Mouse (Mus musculus) lung, embryonic 15.5 days (tissue): ENCODE data around the gene BC049715. TPM values are rescaled to one million over a fixed set of nuclear protein-coding genes. Genes with fewer than 3 reads are reported as not detected.

Experiments used
- ATAC-seq: fragments of 200-750 bp; cut with Nextera tagmentation; 2 replicates; pipeline ENCODE4 v1.8.0; 2017; ENCODE audit warnings: moderate number of reproducible peaks, borderline replicate concordance; ENCODE audit not compliant: low FRiP score, low TSS enrichment; ENCODE audit errors: extremely low read depth
- H3K27ac ChIP-seq: fragments of 300-500 bp; sonication (generic); 2 replicates; pipeline ENCODE4 v1.5.1; 2015; ENCODE audit warnings: moderate library complexity, mild to moderate bottlenecking, inconsistent platforms
- H3K27me3 ChIP-seq: fragments of 300-500 bp; sonication (generic); 2 replicates; pipeline ENCODE4 v1.6.1; 2015; ENCODE audit warnings: inconsistent platforms
- H3K36me3 ChIP-seq: fragments of 300-500 bp; sonication (generic); 2 replicates; pipeline ENCODE4 v1.6.1; 2015; ENCODE audit warnings: inconsistent platforms
- H3K4me1 ChIP-seq: fragments of 300-500 bp; sonication (generic); 2 replicates; pipeline ENCODE4 v1.6.1; 2015; ENCODE audit warnings: inconsistent platforms
- H3K4me2 ChIP-seq: fragments of 300-500 bp; sonication (generic); 2 replicates; pipeline ENCODE4 v1.6.1; 2015; ENCODE audit warnings: inconsistent platforms, mild to moderate bottlenecking, moderate library complexity
- H3K4me3 ChIP-seq: fragments of 300-500 bp; sonication (generic); 2 replicates; pipeline ENCODE4 v1.5.1; 2015; ENCODE audit warnings: mild to moderate bottlenecking, inconsistent platforms
- H3K9ac ChIP-seq: fragments of 300-500 bp; sonication (generic); 2 replicates; pipeline ENCODE4 v1.6.1; 2015; ENCODE audit warnings: inconsistent platforms
- H3K9me3 ChIP-seq: fragments of 300-500 bp; sonication (generic); 2 replicates; pipeline ENCODE4 v1.6.1; 2016; ENCODE audit warnings: inconsistent platforms
- WGBS: fragments of 180-500 bp; shearing (Covaris S2); methylation state at CpG from one replicate; pipeline ENCODE4 v1.1.7; 2015; 5-methylcytosine and 5-hydroxymethylcytosine counted together
- polyA plus RNA-seq: library from polyadenylated mRNA; unstranded; fragments of >200 nt; fragmentation: Nextera tagmentation; extraction: Ambion mirVana; gene quantifications from 2 replicates; pipeline ENCODE4 v1.2.1, GENCODE M21; 2015

BC049715 gene
- polyA plus RNA-seq, 1 experiment from 2014 or later: 2.1 TPM

DNA sequence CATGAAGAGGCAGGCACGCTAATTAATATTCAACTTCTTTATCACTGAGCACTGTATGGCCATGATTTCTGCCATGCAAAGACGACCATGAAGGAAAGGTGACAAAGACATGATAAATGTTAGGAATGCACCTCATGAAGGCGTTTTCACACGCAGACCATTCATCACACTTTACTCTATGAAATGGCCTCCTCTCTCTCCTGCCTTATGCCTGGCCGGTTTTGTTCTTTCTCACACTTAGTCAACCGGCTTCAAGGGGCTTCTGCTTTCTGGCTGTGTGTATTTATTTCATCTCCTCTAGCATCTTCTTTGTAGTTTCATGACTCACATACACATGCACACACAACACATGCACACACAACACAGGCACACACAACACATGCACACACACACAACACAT is 26.2 kb upstream of the BC049715 start:
- peaks cover 18% of the 10 kb centered on the region for H3K4me1 ChIP-seq
- no peak overlapping the region for H3K4me3 ChIP-seq
- WGBS: 63% methylated on average over 6 of the region's 6 CpGs
- no peaks in the 10 kb centered on the region for H3K27me3 ChIP-seq
- no peak overlapping the region for H3K27ac ChIP-seq
- no peak overlapping the region for H3K4me2 ChIP-seq
- H3K36me3 ChIP-seq: no peaks in the 10 kb centered on the region
- no peak overlapping the region for H3K9ac ChIP-seq
- ATAC-seq: no peak
- no peaks in the 10 kb centered on the region for H3K9me3 ChIP-seq

DNA sequence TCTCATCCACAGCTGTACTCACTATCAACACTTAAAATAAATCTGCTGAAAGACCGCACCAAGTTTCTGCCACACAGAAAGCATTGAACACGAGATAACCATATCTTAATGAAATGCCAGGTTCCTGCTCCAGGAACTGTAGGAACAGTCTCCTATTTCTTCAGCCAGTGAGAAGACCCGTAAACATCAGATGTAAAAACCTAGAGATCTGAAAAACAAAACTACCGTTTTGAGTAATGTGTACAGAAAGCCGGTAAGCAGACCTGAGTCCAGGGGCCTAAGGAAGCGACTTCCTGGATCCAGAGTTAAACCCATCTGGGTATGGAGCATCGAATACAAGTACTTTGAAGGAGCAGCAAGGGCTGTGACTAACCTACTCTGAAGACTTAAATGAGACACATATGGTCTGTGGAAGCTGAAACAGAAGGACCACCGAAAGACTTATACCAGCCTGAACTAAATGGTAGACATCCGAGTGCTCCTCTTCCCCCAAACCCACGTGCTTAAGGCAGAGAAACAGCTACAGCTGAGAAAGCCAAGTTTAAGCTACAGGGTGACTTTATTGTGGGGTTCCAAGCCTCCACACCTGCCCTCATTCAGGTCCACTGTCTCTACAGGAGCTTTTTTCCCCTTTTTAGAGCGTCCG is 24.2 kb upstream of the BC049715 start:
- H3K9me3 ChIP-seq: no peaks in the 10 kb centered on the region
- peak overlapping the region; percentile 100 for H3K27ac ChIP-seq
- no peak for ATAC-seq
- 9% methylated on average over 12 of the region's 12 CpGs for WGBS
- peak overlapping the region; percentile 85 for H3K4me2 ChIP-seq
- no peaks in the 10 kb centered on the region for H3K36me3 ChIP-seq
- peak overlapping the region; percentile 91 for H3K9ac ChIP-seq
- H3K4me3 ChIP-seq: peak overlapping the region; percentile 74
- no peaks in the 10 kb centered on the region for H3K27me3 ChIP-seq
- H3K4me1 ChIP-seq: peaks cover 27% of the 10 kb centered on the region

DNA sequence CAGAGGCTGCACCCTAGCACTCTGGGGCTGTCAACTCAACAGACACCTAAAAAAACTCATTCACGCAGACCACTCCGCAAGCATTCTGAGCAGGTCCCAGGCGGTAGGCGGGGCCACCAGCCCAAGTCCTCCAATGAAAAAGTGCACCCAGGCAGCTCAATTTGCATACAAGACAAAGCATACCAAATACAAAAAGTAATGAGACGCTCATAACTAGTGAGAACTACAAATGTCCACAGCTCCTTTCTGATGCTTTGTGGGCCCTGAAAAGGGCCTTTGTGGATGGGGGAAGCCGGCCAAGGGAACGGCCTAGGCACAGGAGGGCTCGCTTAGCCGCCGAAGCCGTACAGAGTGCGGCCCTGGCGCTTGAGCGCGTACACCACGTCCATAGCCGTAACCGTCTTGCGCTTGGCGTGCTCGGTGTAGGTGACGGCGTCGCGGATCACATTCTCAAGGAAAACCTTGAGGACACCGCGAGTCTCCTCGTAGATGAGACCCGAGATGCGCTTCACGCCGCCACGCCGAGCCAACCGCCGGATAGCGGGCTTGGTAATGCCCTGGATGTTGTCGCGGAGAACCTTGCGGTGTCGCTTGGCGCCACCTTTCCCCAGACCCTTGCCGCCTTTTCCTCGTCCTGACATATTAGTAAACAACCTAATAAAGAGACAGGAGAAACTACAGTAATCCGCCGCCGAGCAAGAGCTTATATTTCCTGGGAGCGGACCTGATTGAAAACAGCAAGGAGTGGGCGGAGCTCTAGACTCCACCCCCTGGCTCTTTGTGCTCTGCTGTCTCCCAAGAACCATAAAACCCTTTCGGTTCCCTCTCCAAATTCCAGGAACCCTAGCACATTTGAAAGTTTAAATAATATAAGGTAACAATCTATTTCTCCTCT is 23.4 kb upstream of the BC049715 start, which contains the start of gene Hist4h4:
Hist4h4 (minus strand) TSS at position 677 of the 895 bp plus-strand sequence.
- under 1% methylated on average over 50 of the region's 50 CpGs for WGBS
- Histone ChIP-seq H3K4me1 (peaks cover 27% of the 10 kb centered on the region), H3K9ac (peak within 1 kb of the TSS; percentile 91), H3K4me3 (peak within 1 kb of the TSS; percentile 74), H3K36me3 (no peaks in the 10 kb centered on the region), H3K4me2 (peak within 1 kb of the TSS; percentile 85), H3K27me3 (no peaks in the 10 kb centered on the region), H3K9me3 (no peaks in the 10 kb centered on the region), H3K27ac (peak within 1 kb of the TSS; percentile 100)
- ATAC-seq: peak; percentile 75

DNA sequence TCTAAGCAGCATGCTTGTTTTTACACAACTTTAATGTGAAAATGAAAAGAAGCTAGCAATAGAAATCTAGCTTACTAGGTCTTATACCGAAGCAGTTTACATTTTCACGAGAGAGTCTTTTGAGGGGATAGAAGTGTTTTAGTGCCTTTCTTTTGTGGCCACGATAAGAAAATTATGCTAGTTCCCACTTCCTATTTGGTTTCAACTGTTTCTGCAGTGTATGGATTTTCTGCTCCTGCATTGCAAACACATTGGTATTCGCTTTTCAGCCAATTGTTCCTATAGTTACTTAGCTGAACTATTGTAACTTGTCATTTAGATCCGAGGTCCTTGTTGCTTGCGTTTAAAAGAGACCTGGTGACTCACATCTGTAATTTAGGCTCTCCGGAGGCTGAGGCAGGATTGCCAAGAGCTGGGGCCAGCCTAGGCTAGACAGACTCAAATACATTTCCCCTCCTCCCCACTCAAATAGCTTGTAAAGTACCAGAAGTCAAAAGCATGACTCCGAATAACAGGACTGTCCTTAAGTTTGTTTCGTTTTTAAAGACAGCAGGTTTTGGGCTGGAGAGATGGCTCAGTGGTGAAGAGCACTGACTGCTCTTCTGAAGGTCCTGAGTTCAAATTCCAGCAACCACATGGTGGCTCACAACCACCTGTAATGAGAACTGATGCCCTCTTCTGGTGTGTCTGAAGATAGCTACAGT is 22.6 kb upstream of the BC049715 start:
- Histone ChIP-seq H3K4me3 (peak overlapping the region; percentile 74), H3K9ac (peak overlapping the region; percentile 20; the same call in 1 of the 2 replicates), H3K27ac (peak overlapping the region; percentile 100), H3K27me3 (no peaks in the 10 kb centered on the region), H3K4me1 (peaks cover 34% of the 10 kb centered on the region), H3K36me3 (no peaks in the 10 kb centered on the region), H3K9me3 (no peaks in the 10 kb centered on the region), H3K4me2 (peak overlapping the region; percentile 85)
- ATAC-seq: no peak
- WGBS: 25% methylated on average over 9 of the region's 9 CpGs

- no peaks in the 10 kb centered on the region for H3K36me3 ChIP-seq
- H3K4me1 ChIP-seq: peaks cover 39% of the 10 kb centered on the region
- ATAC-seq: no peak
- no peaks in the 10 kb centered on the region for H3K9me3 ChIP-seq
- no peak overlapping the region for H3K9ac ChIP-seq
- peak overlapping the region; percentile 100; the same call in 1 of the 2 replicates for H3K27ac ChIP-seq
- WGBS: 78% methylated on average over 1 of the region's 1 CpGs
- no peaks in the 10 kb centered on the region for H3K27me3 ChIP-seq
- no peak overlapping the region for H3K4me3 ChIP-seq
- H3K4me2 ChIP-seq: no peak overlapping the region
Observed at GRCm38 (mm10) chr6:136805409-136805775, 22.0 kb upstream of the BC049715 start.

DNA sequence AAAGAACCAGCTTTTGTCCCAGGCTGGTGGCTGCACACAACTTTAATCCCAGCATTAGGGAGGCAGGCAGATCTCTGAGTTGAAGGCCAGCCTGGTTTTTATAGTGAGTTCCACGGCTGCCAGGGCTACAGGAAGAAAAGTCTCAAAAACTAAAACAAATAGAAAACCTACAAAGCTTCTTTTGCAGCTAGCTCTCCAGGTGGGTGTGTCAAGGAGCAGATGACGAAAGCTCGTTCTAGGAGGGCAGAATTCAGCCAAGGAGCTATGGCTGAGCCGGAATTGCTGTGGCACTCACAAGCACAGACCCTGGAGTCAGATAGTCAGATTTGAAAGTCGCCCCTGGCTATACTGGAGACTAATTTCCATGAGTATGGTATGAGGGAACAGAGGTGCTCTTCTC is 20.6 kb upstream of the BC049715 start:
- Histone ChIP-seq H3K9ac (0 out of 2 replicates have a peak overlapping the region, but pooled peaks have one; percentile 34), H3K27ac (peak overlapping the region; percentile 100), H3K36me3 (peaks cover 5% of the 10 kb centered on the region), H3K4me2 (peak overlapping the region; percentile 67), H3K9me3 (no peaks in the 10 kb centered on the region), H3K4me1 (peaks cover 39% of the 10 kb centered on the region), H3K4me3 (no peak overlapping the region), H3K27me3 (no peaks in the 10 kb centered on the region)
- WGBS: 61% methylated on average over 5 of the region's 5 CpGs
- ATAC-seq: no peak

DNA sequence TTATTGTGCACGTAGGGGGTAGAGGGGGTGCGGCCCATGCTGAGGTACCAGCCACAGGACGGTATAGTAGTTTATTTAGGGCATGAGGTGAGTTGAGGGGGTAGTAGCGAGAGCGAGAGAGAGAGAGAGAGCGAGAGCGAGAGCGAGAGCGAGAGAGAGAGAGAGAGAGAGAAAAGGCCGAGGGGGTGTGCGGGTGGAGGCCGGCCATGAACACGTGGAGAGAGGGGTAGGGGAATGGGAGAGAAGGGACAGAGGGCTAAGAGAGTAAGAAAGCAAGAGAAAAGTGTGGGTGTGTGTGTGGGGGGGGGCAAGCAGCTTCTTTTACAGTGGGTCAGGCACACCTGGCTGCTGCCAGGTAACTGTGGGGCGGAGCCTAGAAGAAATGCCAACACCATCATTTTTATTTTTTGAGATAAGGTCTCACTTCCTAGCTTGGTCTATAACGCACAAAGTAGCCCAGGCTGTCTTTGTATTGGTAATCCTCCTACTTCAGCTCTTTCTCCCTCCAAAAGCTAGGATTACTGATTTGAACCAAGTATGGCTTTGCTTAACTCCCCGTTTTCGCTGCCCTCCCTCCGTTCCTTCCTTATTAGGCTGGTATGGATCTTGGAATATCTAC is 19.9 kb upstream of the BC049715 start:
- no peaks in the 10 kb centered on the region for H3K27me3 ChIP-seq
- peak overlapping the region; percentile 100 for H3K27ac ChIP-seq
- 36% methylated on average over 18 of the region's 18 CpGs for WGBS
- H3K4me3 ChIP-seq: peak overlapping the region; percentile 89
- no peak for ATAC-seq
- peak overlapping the region; percentile 67 for H3K4me2 ChIP-seq
- H3K36me3 ChIP-seq: peaks cover 12% of the 10 kb centered on the region
- H3K9ac ChIP-seq: peak overlapping the region; percentile 34; the same call in 1 of the 2 replicates
- peaks cover 39% of the 10 kb centered on the region for H3K4me1 ChIP-seq
- H3K9me3 ChIP-seq: no peaks in the 10 kb centered on the region

DNA sequence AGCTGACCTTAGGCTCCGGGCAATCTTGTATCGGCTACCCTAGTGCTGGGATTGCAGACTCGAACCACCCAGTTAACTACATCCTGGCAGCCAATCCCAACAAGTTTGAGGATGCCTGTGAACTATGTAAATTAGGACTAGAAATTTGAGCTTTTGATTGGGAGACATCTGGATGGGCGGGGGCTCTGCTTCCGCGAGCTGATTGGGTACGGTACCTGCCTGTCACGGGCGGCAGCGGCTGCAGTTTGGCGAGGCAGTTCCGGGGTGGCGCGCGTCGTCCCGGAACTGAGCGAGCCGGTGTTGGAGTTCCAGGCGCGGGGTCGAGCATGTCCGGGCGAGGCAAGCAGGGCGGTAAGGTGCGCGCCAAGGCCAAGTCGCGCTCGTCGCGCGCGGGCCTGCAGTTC is 19.4 kb upstream of the BC049715 start, which contains the start of gene H2afj:
H2afj (plus strand) TSS at position 231 of the 404 bp plus-strand sequence.
- Histone ChIP-seq H3K9me3 (no peaks in the 10 kb centered on the region), H3K4me2 (peak within 1 kb of the TSS; percentile 92), H3K27me3 (no peaks in the 10 kb centered on the region), H3K4me3 (peak within 1 kb of the TSS; percentile 89), H3K9ac (peak within 1 kb of the TSS; percentile 71), H3K4me1 (peaks cover 35% of the 10 kb centered on the region), H3K27ac (peak within 1 kb of the TSS; percentile 100), H3K36me3 (peaks cover 16% of the 10 kb centered on the region)
- WGBS: under 1% methylated on average over 34 of the region's 34 CpGs
- ATAC-seq: peak; percentile 84

DNA sequence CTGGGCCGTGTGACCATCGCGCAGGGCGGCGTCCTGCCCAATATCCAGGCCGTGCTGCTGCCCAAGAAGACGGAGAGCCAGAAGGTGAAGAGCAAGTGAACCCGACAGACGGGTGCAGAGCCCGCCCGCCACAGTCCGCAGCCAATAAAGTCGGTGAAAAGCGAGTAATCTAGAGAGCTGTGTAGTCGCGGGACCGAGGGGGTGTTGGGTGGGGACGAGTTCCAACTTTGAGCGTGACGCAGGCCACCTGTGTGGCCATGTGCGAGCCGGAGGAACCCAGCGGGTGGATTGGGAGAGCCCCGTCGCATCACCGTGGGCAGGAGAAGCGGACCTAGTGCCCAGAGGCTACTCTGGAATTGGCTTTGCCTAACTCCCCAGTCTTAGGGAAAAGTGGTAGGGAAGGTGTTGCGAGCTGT is 18.8 kb upstream of the BC049715 start:
- peak; percentile 7; the same call in 1 of the 2 replicates for ATAC-seq
- WGBS: under 1% methylated on average over 28 of the region's 28 CpGs
- H3K27me3 ChIP-seq: no peaks in the 10 kb centered on the region

DNA sequence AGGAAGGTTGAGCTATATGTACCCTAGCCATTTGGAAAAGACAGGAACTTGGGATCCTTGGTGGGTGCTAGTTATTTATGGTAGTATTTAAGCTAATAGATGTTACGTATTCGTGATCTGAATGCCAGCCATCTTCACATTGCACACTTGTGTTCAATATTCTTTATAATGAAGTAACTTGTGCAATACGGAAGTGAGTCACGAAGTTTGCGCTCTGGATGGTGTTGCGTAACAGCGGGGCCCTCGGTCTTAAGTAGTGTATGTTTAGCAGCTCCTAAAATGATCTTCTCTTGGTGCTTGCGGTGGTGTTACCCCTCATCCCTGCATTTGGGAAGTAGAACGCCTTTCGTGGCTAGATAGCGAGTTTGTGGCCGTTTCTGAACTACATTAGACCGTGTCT is 18.3 kb upstream of the BC049715 start:
- Histone ChIP-seq H3K27ac (peak overlapping the region; percentile 100), H3K27me3 (no peaks in the 10 kb centered on the region), H3K4me3 (peak overlapping the region; percentile 89), H3K4me2 (peak overlapping the region; percentile 92), H3K4me1 (peaks cover 27% of the 10 kb centered on the region), H3K9ac (peak overlapping the region; percentile 71), H3K36me3 (peaks cover 25% of the 10 kb centered on the region), H3K9me3 (no peaks in the 10 kb centered on the region)
- no peak for ATAC-seq
- WGBS: 14% methylated on average over 14 of the region's 14 CpGs

More for the DNA sequence above, 18.8 kb upstream of the BC049715 start:
- Histone ChIP-seq H3K27ac (peak overlapping the region; percentile 100), H3K9ac (peak overlapping the region; percentile 71), H3K4me3 (peak overlapping the region; percentile 89), H3K9me3 (no peaks in the 10 kb centered on the region), H3K4me1 (peaks cover 29% of the 10 kb centered on the region), H3K36me3 (peaks cover 21% of the 10 kb centered on the region), H3K4me2 (peak overlapping the region; percentile 92)

- Histone ChIP-seq H3K9ac (peak overlapping the region; percentile 71), H3K27ac (no peak overlapping the region), H3K4me1 (peaks cover 27% of the 10 kb centered on the region), H3K36me3 (peaks cover 31% of the 10 kb centered on the region), H3K4me2 (peak overlapping the region; percentile 92), H3K4me3 (peak overlapping the region; percentile 89), H3K9me3 (no peaks in the 10 kb centered on the region), H3K27me3 (no peaks in the 10 kb centered on the region)
- no peak for ATAC-seq
- WGBS: 59% methylated on average over 13 of the region's 13 CpGs
Observed at GRCm38 (mm10) chr6:136809673-136810072, 17.8 kb upstream of the BC049715 start.
